Mouse (Mus musculus): Measurements from ENCODE around the gene Hist1h2bk. TPM values are rescaled to one million over a fixed set of nuclear protein-coding genes. Genes with fewer than 3 reads are reported as not detected.

The Hist1h2bk gene
- polyA plus RNA-seq, 1 experiment from 2014 or later = 5.0 TPM

DNA sequence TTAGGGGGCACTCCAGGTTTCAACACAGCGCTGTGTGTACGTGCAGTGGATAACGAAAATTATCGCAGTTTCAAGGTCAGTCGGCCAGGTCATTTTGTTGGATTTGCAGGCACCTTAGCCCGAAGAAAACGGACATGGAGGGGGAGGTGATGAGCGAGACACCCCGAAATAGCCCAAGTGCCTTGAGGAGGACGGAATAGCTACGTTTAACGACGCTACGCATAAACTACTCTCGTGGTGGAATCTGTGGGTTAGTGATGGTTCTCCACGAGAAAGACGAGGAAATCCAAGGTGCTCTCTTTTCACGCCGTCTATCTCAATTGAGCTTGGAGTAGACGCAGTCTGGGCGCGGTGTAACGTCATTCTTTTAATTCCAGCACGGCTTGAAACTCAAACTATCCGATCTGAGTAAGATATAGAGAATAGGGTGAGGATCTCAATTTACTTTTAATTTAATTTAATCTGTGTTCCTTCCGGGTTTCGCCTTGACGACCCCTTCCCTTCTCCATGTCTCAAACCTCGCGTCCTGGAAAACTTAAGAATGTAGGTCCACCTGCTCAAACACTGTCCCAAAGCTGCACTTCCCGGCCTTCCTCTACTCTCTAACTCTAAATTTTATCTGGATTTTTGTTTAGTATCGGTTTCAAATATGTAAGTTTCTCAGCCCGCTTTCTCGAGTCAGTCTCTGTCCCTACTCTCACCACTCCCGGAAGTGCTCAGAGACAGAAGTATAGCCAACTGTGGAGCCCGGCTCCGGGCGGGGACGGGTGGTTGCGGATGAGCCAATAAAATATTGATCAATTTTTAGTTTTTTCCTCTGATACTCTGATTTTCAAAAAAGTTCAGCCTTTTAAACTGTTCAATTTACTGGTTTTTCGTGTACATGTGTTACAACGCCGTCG, 15.5 kb upstream of the Hist1h2bk start:
- Histone ChIP-seq H3K9ac (peak overlapping the region; percentile 29), H3K4me1 (replicated peaks) (no peaks in the 10 kb centered on the region), H3K27ac (no peak overlapping the region), H3K4me2 (replicated peaks) (peak overlapping the region; percentile 72), H3K9me3 (no peaks in the 10 kb centered on the region), H3K36me3 (no peaks in the 10 kb centered on the region), H3K4me3 (replicated peaks) (peak overlapping the region; percentile 45), H3K27me3 (replicated peaks) (peaks cover 2% of the 10 kb centered on the region; the same call in 1 of the 2 replicates)
- ATAC-seq = peak; percentile 78
- 1% methylated on average over 44 of the region's 44 CpGs for WGBS

DNA sequence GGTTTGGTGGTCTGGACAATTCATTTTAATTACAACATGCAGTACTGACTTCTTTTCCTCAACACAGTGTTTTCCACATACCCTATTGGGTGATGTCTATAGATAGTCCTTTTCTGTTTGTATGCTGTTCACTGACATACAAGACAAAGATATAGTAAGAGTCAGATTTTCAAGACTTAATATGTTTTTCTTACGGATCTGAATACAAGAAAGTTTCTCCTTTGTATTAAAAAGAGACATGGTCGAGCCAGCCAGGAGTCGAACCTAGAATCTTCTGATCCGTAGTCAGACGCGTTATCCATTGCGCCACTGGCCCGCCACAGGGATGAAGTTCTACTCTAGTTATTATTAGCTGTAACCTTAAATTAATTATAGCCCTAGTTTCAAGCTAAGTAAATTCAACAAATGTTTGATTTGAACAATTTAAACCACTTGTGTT, 14.8 kb upstream of the Hist1h2bk start:
- no peaks in the 10 kb centered on the region for H3K36me3 ChIP-seq
- peak overlapping the region; percentile 45 for H3K4me3 ChIP-seq (replicated peaks)
- H3K27me3 ChIP-seq (replicated peaks) = no peaks in the 10 kb centered on the region
- no peak overlapping the region for H3K27ac ChIP-seq
- peak; percentile 82 for ATAC-seq
- WGBS = 2% methylated on average over 8 of the region's 8 CpGs
- H3K4me2 ChIP-seq (replicated peaks) = peak overlapping the region; percentile 72
- no peaks in the 10 kb centered on the region for H3K4me1 ChIP-seq (replicated peaks)
- H3K9me3 ChIP-seq = no peaks in the 10 kb centered on the region
- H3K9ac ChIP-seq = no peak overlapping the region

DNA sequence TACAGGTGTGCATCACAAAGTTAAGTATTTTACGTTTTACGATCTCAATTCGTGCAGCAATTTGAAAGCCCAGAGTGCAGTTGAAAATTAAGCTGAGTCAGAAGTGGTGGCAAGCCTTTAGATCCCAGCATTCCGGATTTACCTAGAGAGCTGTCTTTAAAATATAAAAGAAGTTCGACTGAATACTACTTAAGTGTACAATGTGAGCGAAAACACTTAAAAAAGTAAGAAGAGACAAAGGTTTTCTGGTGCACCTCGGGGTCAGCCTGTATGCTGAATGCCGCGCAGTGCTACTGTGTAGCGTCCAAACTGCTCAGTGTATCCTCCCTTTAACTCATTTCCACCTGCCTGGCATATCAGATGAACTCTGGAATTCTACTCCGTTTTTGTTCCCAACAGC, 14.1 kb upstream of the Hist1h2bk start:
- Histone ChIP-seq H3K4me1 (replicated peaks) (no peaks in the 10 kb centered on the region), H3K27me3 (replicated peaks) (no peaks in the 10 kb centered on the region), H3K9me3 (no peaks in the 10 kb centered on the region), H3K36me3 (no peaks in the 10 kb centered on the region), H3K27ac (peak overlapping the region; percentile 40; the same call in 1 of the 2 replicates), H3K9ac (peak overlapping the region; percentile 34), H3K4me3 (replicated peaks) (peak overlapping the region; percentile 37), H3K4me2 (replicated peaks) (peak overlapping the region; percentile 72)
- peak; percentile 37; the same call in 1 of the 2 replicates for ATAC-seq
- WGBS = under 1% methylated on average over 11 of the region's 11 CpGs

DNA sequence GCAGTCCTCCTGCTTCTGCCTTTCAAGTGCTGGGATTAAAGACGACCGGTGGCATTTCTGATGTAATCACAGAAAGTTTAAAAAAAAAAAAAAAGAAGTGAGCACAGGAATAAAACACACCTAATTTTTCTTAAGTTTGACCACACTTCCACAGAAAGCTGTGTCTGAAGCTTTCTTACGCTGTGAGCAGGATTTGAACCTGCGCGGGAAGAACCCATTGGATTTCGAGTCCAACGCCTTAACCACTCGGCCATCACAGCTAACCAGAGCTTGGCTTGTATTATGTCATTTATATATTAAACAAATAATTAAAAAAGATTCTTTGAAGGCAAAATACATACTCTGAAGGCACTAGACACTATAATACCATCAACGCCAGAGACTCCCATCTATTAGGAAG, 13.4 kb upstream of the Hist1h2bk start:
- Histone ChIP-seq H3K36me3 (no peaks in the 10 kb centered on the region), H3K9ac (peak overlapping the region; percentile 34), H3K9me3 (no peaks in the 10 kb centered on the region), H3K27ac (no peak overlapping the region), H3K4me2 (replicated peaks) (peak overlapping the region; percentile 72), H3K27me3 (replicated peaks) (no peaks in the 10 kb centered on the region), H3K4me1 (replicated peaks) (no peaks in the 10 kb centered on the region), H3K4me3 (replicated peaks) (peak overlapping the region; percentile 37)
- ATAC-seq = peak; percentile 73
- 2% methylated on average over 9 of the region's 9 CpGs for WGBS

DNA sequence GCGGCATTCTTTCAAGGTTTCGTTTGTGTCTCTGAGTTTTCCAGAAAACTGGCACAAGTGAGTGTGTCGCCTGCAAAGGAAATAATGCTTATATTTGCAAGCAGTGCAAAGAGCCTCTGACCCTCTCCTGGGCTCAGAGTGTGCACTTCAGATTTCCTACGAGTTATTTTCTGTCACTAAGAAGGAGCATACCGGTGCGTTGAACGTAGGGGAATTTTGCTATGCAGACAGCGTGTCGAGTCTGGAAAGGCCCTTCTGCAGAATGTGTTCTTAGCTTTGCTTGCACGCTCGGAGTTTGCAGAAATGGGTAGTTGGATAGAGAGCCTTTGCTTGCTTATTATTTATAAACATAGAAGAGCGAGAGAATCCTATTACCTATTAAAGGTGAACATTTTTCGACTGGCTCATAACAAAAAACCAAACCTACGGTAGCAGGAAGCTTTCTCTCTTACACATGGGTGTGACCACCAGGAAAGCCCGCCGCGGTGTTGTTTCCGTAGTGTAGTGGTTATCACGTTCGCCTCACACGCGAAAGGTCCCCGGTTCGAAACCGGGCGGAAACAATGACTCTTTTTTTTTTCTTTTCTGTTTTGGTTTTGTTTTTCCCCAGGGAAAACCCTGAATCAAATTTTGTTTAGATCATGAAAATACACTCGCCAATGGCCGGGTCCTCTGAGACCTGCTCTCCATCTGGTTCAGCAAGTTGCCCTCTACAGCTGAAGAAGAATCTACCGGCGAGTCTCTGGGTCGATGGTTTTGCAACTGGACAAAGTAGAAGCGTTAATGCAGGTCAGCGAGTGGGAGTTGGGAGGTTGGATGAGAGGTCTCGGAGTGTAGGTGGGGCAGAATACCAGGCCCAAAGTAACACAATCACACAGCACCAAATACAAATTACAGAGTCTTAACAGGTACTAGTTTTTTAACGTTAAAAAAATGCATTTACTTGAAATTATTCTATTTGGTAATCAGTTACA, 9.3 kb upstream of the Hist1h2bk start:
- Histone ChIP-seq H3K36me3 (no peaks in the 10 kb centered on the region), H3K27ac (peak overlapping the region; percentile 3; the same call in 1 of the 2 replicates), H3K9ac (peak overlapping the region; percentile 48), H3K27me3 (replicated peaks) (no peaks in the 10 kb centered on the region), H3K4me3 (replicated peaks) (peak overlapping the region; percentile 46), H3K4me2 (replicated peaks) (peak overlapping the region; percentile 58), H3K4me1 (replicated peaks) (no peaks in the 10 kb centered on the region), H3K9me3 (no peaks in the 10 kb centered on the region)
- peak; percentile 60 for ATAC-seq
- under 1% methylated on average over 35 of the region's 35 CpGs for WGBS

DNA sequence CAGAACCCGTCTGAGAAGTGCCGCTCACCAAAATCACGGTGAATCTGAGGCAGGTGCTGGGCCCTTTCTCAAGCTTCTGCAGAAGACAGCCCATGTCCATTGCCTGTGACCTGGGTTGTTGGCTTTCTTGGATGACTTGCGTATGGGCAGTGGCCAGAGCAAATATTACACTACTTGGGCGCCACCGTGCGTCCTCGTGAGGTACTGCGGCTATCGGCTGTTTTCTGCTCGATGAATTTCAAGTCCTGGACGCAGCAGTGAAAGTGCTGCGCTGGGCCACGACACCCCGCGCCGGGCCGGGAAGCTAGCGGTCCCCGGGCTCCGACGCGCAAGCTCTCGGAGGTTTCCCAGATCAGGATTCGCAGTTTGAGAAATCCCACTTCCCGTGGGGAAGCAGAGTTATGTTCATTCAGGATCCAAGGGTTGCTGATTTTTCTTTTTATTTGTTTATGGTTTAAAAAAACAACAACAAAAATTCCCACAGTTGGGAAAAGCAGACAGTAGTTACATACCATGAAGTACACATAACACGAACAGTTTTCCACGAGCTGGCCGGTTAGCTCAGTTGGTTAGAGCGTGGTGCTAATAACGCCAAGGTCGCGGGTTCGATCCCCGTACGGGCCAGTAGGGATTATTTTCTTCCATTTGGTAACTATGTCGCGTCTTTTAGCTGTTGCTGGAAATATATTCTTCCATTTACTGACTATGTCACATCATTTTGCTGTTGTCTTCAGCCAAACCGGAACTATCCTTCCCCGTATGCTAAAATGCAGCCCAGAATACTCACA, 6.8 kb upstream of the Hist1h2bk start:
- Histone ChIP-seq H3K9ac (peak overlapping the region; percentile 61), H3K4me3 (replicated peaks) (peak overlapping the region; percentile 55), H3K4me1 (replicated peaks) (no peaks in the 10 kb centered on the region), H3K9me3 (no peaks in the 10 kb centered on the region), H3K36me3 (no peaks in the 10 kb centered on the region), H3K4me2 (replicated peaks) (peak overlapping the region; percentile 63), H3K27ac (peak overlapping the region; percentile 81), H3K27me3 (replicated peaks) (no peaks in the 10 kb centered on the region)
- 1% methylated on average over 40 of the region's 40 CpGs for WGBS
- ATAC-seq = peak; percentile 80

DNA sequence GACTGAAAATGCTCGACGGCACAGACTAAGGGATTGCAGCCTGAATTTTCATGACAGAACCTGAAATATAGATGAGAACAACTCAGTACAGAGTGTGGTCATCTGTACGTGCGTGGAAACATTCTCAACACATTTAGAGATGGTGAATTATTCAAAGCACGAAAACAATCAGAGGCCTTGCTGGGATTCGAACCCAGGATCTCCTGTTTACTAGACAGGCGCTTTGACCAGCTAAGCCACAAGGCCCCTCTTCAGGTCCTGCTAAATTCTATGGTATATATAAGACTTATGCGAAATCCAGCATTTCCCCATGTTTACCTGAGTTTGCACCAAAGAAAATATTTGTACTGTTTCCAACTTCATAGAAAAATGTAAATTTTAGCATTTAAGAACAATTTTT, 5.7 kb upstream of the Hist1h2bk start:
- H3K9ac ChIP-seq = no peak overlapping the region
- no peak for ATAC-seq
- no peaks in the 10 kb centered on the region for H3K4me1 ChIP-seq (replicated peaks)
- H3K9me3 ChIP-seq = no peaks in the 10 kb centered on the region
- H3K4me3 ChIP-seq (replicated peaks) = no peak overlapping the region
- H3K27ac ChIP-seq = no peak overlapping the region
- H3K36me3 ChIP-seq = no peaks in the 10 kb centered on the region
- no peaks in the 10 kb centered on the region for H3K27me3 ChIP-seq (replicated peaks)
- WGBS = 44% methylated on average over 8 of the region's 8 CpGs
- no peak overlapping the region for H3K4me2 ChIP-seq (replicated peaks)

DNA sequence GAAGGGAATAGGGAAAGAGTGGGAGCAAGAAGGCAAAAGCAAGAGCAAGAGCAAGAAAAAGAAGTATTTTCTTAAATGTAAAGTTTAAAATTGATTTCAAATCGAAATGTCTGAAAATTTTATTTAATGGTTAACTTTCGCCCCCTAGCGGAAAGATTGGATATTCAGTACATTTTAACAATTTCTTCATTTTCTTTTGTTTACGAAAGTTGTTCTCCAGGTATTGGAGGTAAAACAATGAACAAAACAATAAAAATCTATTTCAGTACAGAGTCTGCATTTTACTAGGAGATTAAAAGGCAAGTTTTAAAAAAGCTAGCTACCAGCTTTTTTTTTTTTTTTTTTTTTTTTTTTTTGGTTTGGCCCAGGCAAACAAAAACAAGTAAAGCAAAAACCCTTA, 5.2 kb upstream of the Hist1h2bk start:
- H3K4me1 ChIP-seq (replicated peaks) = no peaks in the 10 kb centered on the region
- no peak for ATAC-seq
- WGBS = 10% methylated on average over 4 of the region's 4 CpGs
- H3K9me3 ChIP-seq = no peaks in the 10 kb centered on the region
- H3K4me3 ChIP-seq (replicated peaks) = no peak overlapping the region
- no peaks in the 10 kb centered on the region for H3K36me3 ChIP-seq
- no peaks in the 10 kb centered on the region for H3K27me3 ChIP-seq (replicated peaks)
- no peak overlapping the region for H3K27ac ChIP-seq
- no peak overlapping the region for H3K4me2 ChIP-seq (replicated peaks)
- H3K9ac ChIP-seq = no peak overlapping the region

DNA sequence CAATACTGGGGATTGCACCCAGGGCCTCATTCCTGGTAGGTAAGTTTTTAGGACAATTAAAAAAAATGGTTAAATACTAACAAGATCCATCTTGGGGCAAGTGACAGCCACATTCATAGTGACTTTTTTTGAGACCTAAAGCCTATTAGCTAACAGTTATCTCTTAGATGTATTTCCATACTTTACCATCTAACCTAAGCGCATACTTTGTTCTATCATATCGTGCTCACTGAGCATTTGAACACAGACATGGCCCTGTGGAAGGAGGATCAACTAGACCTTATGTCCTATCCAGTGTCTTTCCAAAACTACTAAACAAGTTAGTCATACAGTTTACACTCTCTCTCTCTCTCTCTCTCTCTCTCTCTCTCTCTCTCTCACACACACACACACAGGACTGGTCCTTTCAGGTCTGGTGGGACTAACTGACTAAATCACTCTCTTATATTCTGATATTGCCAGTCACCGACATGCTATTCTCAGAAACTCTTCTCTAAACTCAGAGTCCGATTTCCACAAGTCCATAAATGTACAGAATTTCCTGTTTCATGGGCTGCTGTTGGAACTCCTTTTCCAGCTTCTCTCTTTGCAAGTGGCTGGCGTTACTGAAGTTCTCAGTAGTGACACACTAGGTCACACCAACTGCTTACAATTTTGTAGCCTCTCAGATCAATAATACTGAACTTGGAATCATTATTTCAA, 1.8 kb upstream of the Hist1h2bk start:
- Histone ChIP-seq H3K4me2 (replicated peaks) (peak overlapping the region; percentile 55), H3K4me3 (replicated peaks) (peak overlapping the region; percentile 37; the same call in 1 of the 2 replicates), H3K9me3 (no peaks in the 10 kb centered on the region), H3K9ac (peak overlapping the region; percentile 26; the same call in 1 of the 2 replicates), H3K36me3 (no peaks in the 10 kb centered on the region), H3K27me3 (replicated peaks) (no peaks in the 10 kb centered on the region), H3K4me1 (replicated peaks) (0 out of 2 replicates have a peak, but pooled peaks cover 3% of the 10 kb centered on the region), H3K27ac (peak overlapping the region; percentile 81)
- 29% methylated on average over 5 of the region's 5 CpGs for WGBS
- ATAC-seq = no peak

DNA sequence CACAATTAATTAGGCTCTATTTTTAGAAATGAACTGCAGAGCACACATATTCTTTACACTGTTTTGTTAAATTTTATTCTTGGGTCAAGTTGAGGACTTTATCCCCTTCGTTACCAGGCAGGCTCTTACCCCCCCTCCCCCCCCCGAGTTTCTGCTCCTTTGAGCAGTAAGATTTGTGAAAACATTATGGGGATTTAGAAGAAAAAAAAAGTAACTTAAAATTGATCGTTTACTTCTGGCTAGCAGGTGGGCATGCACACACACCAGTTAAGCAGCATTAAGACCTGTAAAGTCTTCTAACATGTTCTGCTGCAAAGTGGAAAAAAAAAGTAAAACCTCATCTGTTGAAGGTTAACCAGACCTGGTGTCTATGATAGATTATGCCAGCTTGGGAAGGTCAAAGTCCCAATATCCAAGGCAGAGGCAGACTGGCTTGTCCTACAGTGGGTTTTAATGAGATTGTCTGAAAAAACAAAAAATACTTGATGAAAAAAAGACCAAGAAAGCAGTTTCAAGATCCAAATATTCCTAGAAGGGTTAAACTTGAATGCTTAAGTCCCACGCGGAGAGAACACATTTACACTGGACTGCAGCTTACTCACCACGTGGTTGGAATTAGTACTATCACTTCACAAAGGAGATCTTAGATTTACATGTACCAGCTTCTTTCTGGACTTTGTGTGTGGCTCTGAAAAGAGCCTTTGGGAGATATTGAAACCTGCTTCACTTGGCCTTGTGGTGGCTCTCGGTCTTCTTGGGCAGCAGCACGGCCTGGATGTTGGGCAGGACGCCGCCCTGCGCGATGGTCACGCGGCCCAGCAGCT, 1.0 kb upstream of the Hist1h2bk start:
- H3K9ac ChIP-seq = peak overlapping the region; percentile 51
- peak overlapping the region; percentile 55 for H3K4me2 ChIP-seq (replicated peaks)
- peak overlapping the region; percentile 81 for H3K27ac ChIP-seq
- H3K4me1 ChIP-seq (replicated peaks) = 0 out of 2 replicates have a peak, but pooled peaks cover 3% of the 10 kb centered on the region
- no peaks in the 10 kb centered on the region for H3K27me3 ChIP-seq (replicated peaks)
- H3K9me3 ChIP-seq = no peaks in the 10 kb centered on the region
- peak overlapping the region; percentile 37 for H3K4me3 ChIP-seq (replicated peaks)
- ATAC-seq = peak; percentile 57
- no peaks in the 10 kb centered on the region for H3K36me3 ChIP-seq
- WGBS = under 1% methylated on average over 14 of the region's 14 CpGs
